Mouse (Mus musculus) forebrain, postnatal 0 days (tissue): Measurements from ENCODE around the gene Alk. TPM values are rescaled to one million over a fixed set of nuclear protein-coding genes. Genes with fewer than 3 reads are reported as not detected.

Source experiments
- ATAC-seq: fragments of 200-750 bp; cut with Nextera tagmentation; 2 replicates; pipeline ENCODE4 v1.8.0; 2017; ENCODE audit warnings: mild to moderate bottlenecking, moderate library complexity
- DNase-seq: peaks from one replicate; pipeline ENCODE4 v3.0.0-alpha.2; 2015
- H3K27ac ChIP-seq: fragments of 300-500 bp; sonication (generic); 2 replicates; pipeline ENCODE4 v1.5.1; 2014; ENCODE audit warnings: low read depth, mild to moderate bottlenecking, antibody characterized with exemption, low read length, moderate library complexity, mixed read lengths
- H3K27me3 ChIP-seq: fragments of 300-500 bp; sonication (generic); 2 replicates; pipeline ENCODE4 v1.6.1; 2014; ENCODE audit warnings: mild to moderate bottlenecking, low read length, mixed read lengths; ENCODE audit not compliant: insufficient read depth
- H3K36me3 ChIP-seq: fragments of 300-500 bp; sonication (generic); 2 replicates; pipeline ENCODE4 v1.6.1; 2014; ENCODE audit warnings: mild to moderate bottlenecking, moderate library complexity; ENCODE audit not compliant: insufficient read depth
- H3K4me1 ChIP-seq: fragments of 300-500 bp; sonication (generic); 2 replicates; pipeline ENCODE4 v1.6.1; 2014; ENCODE audit warnings: antibody characterized with exemption; ENCODE audit not compliant: insufficient read depth
- H3K4me2 ChIP-seq: fragments of 300-500 bp; sonication (generic); 2 replicates; pipeline ENCODE4 v1.6.1; 2014; ENCODE audit warnings: low read depth, mild to moderate bottlenecking, moderate library complexity
- H3K4me3 ChIP-seq: fragments of 300-500 bp; sonication (generic); 2 replicates; pipeline ENCODE4 v1.5.1; 2014; ENCODE audit warnings: low read depth, low read length, mixed read lengths
- H3K9ac ChIP-seq: fragments of 300-500 bp; sonication (generic); 2 replicates; pipeline ENCODE4 v1.6.1; 2014; ENCODE audit warnings: mild to moderate bottlenecking
- H3K9me3 ChIP-seq: fragments of 300-500 bp; sonication (generic); 2 replicates; pipeline ENCODE4 v1.6.1; 2016; ENCODE audit warnings: low read length
- CTCF ChIP-seq: sonication (generic); IDR thresholded peaks from 2 replicates; pipeline ENCODE4 v1.5.1; 2016; ENCODE audit warnings: antibody characterized with exemption, control low read depth, low read depth
- WGBS: fragments of 180-500 bp; shearing (Covaris S2); extraction: QIAGEN DNeasy Blood & Tissue Kit; methylation state at CpG from one replicate; pipeline ENCODE4 v1.1.7; 2014; 5-methylcytosine and 5-hydroxymethylcytosine counted together
- polyA plus RNA-seq: library from polyadenylated mRNA; unstranded; fragments of >200 nt; fragmentation: Nextera tagmentation; extraction: Ambion mirVana; gene quantifications from 2 replicates; pipeline ENCODE4 v1.2.1, GENCODE M21; 2015
- total RNA-seq: library from RNA; depleted of rRNA; stranded (reverse); fragments of >200 nt; gene quantifications from 2 replicates; pipeline ENCODE4 v1.2.3, GENCODE M21; 2014

Alk gene
- total and polyA plus RNA-seq, 2 experiments from 2014 or later = 1.6 to 8.8 TPM

- no peak overlapping the region for H3K4me2 ChIP-seq
- H3K9me3 ChIP-seq = no peaks in the 10 kb centered on the region
- ATAC-seq = peak; percentile 69
- H3K4me1 ChIP-seq = no peaks in the 10 kb centered on the region
- no peak overlapping the region for H3K4me3 ChIP-seq
- H3K27ac ChIP-seq = no peak overlapping the region
- peak; percentile 63 for DNase-seq
- no peak for TF ChIP-seq CTCF
- H3K27me3 ChIP-seq = no peaks in the 10 kb centered on the region
- WGBS = 60% methylated on average over 10 of the region's 10 CpGs
- no peaks in the 10 kb centered on the region for H3K36me3 ChIP-seq
- no peak overlapping the region for H3K9ac ChIP-seq
Observed at GRCm38 (mm10) chr17:72021733-72022669, 582.4 kb downstream of the Alk start.

- H3K4me2 ChIP-seq = no peak overlapping the region
- no peak for DNase-seq
- H3K4me3 ChIP-seq = no peak overlapping the region
- no peak for TF ChIP-seq CTCF
- H3K9ac ChIP-seq = no peak overlapping the region
- no peak overlapping the region for H3K27ac ChIP-seq
- no peak for ATAC-seq
- H3K36me3 ChIP-seq = no peaks in the 10 kb centered on the region
- H3K9me3 ChIP-seq = no peaks in the 10 kb centered on the region
- peaks cover 4% of the 10 kb centered on the region for H3K4me1 ChIP-seq
- no peaks in the 10 kb centered on the region for H3K27me3 ChIP-seq
Observed at GRCm38 (mm10) chr17:72017329-72017728, 587.1 kb downstream of the Alk start.

DNA sequence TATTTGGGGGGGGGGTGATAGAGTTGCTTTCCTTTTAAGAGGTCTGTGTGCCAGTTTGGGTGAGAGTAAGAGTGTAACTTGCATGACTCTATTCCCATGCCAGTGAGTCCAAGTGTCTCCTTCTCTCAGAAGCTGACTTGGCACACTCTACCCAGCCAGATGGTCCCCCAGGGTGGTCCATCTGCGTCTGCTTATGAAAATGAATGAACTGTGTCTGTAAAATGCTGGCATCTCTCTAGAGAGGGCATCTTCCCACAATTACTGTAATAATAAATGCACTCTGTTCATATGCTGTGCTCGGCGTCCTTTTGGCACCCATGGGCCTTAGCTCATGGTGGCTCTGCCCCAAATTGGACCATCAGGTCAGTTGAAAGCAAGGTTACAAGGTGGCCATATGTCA is 589.2 kb downstream of the Alk start:
- Histone ChIP-seq H3K4me1 (peaks cover 4% of the 10 kb centered on the region), H3K36me3 (no peaks in the 10 kb centered on the region), H3K9me3 (no peaks in the 10 kb centered on the region), H3K4me2 (no peak overlapping the region), H3K9ac (no peak overlapping the region), H3K27me3 (no peaks in the 10 kb centered on the region), H3K27ac (no peak overlapping the region), H3K4me3 (no peak overlapping the region)
- WGBS = 38% methylated on average over 3 of the region's 3 CpGs
- ATAC-seq = peak; percentile 92
- TF ChIP-seq CTCF = no peak
- peak; percentile 89 for DNase-seq

- no peak overlapping the region for H3K9ac ChIP-seq
- TF ChIP-seq CTCF = no peak
- peaks cover 4% of the 10 kb centered on the region for H3K4me1 ChIP-seq
- no peak overlapping the region for H3K27ac ChIP-seq
- H3K4me2 ChIP-seq = no peak overlapping the region
- no peaks in the 10 kb centered on the region for H3K27me3 ChIP-seq
- 88% methylated on average over 9 of the region's 9 CpGs for WGBS
- no peak overlapping the region for H3K4me3 ChIP-seq
- ATAC-seq (no peak), DNase-seq (no peak)
- H3K36me3 ChIP-seq = no peaks in the 10 kb centered on the region
- no peaks in the 10 kb centered on the region for H3K9me3 ChIP-seq
Observed at GRCm38 (mm10) chr17:72012775-72013174, 591.7 kb downstream of the Alk start.

- WGBS = 88% methylated on average over 2 of the region's 2 CpGs
- no peaks in the 10 kb centered on the region; the same call in none of the 2 replicates for H3K4me1 ChIP-seq
- no peaks in the 10 kb centered on the region for H3K9me3 ChIP-seq
- no peak for ATAC-seq
- H3K27ac ChIP-seq = no peak overlapping the region
- H3K36me3 ChIP-seq = no peaks in the 10 kb centered on the region
- no peak for TF ChIP-seq CTCF
- no peak overlapping the region for H3K4me2 ChIP-seq
- H3K4me3 ChIP-seq = no peak overlapping the region
- DNase-seq = no peak
- no peak overlapping the region for H3K9ac ChIP-seq
- H3K27me3 ChIP-seq = no peaks in the 10 kb centered on the region
Observed at GRCm38 (mm10) chr17:72009836-72010235, 594.6 kb downstream of the Alk start.

GRCm38 (mm10) chr17:72008389-72008788 is 596.0 kb downstream of the Alk start:
- H3K4me2 ChIP-seq = no peak overlapping the region
- H3K27ac ChIP-seq = no peak overlapping the region
- WGBS = 73% methylated on average over 5 of the region's 5 CpGs
- no peaks in the 10 kb centered on the region for H3K9me3 ChIP-seq
- H3K27me3 ChIP-seq = no peaks in the 10 kb centered on the region
- no peak overlapping the region for H3K4me3 ChIP-seq
- no peak overlapping the region for H3K9ac ChIP-seq
- no peak for DNase-seq
- TF ChIP-seq CTCF = no peak
- H3K4me1 ChIP-seq = no peaks in the 10 kb centered on the region
- ATAC-seq = no peak
- H3K36me3 ChIP-seq = no peaks in the 10 kb centered on the region

- Histone ChIP-seq H3K9me3 (no peaks in the 10 kb centered on the region), H3K9ac (no peak overlapping the region), H3K4me2 (no peak overlapping the region), H3K4me1 (no peaks in the 10 kb centered on the region), H3K27ac (no peak overlapping the region), H3K27me3 (no peaks in the 10 kb centered on the region), H3K36me3 (no peaks in the 10 kb centered on the region), H3K4me3 (no peak overlapping the region)
- DNase-seq = no peak
- no peak for TF ChIP-seq CTCF
- 0 out of 2 replicates have a peak, but pooled peaks have one; percentile 16 for ATAC-seq
- 62% methylated on average over 6 of the region's 6 CpGs for WGBS
Observed at GRCm38 (mm10) chr17:72005365-72005764, 599.1 kb downstream of the Alk start.
